Mouse (Mus musculus) erythroblast, embryonic 14.5 days (primary cell): Measurements from ENCODE around the gene Rnf144b.

Experiments used
- GATA1 ChIP-seq: IDR thresholded peaks from 2 replicates; pipeline ENCODE4 v1.6.1; 2012; ENCODE audit warnings: low read length, inconsistent platforms, mixed read lengths
- TAL1 ChIP-seq: IDR thresholded peaks from 3 replicates; pipeline ENCODE4 v1.6.1; 2012; ENCODE audit warnings: low read length, inconsistent platforms, mixed read lengths

GRCm38 (mm10) chr13:47106580-47106888 lies 15.9 kb upstream of the Rnf144b start:
- TF ChIP-seq GATA1 (no peak), TAL1 (no peak)
